Mouse (Mus musculus): ENCODE measurements at regions not wholly inside any gene's neighbourhood (a gene's known extent, or its start where the extent isn't known, plus 50 kb on each side); places are given as distances from the start of the nearest gene placed in this dataset.

DNA sequence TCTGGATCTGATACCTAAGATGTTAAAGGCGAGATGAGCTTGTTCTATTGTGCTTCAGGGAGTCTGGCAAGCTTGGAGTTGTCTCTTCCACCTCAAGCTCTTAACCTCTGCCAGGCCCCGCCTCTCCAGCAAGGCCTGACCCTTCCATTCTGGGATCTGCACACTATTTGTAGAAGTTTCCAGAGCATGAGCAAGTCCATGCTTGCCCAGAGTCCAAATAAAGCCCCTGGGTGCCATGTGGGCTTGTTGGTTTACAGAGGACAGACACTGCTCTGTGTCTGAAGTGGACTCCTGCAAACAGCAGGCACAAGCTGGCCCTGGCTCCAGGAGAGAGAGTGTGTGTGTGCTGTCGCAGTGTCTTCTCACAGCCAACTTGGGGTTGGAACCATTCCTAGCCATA lies 67.9 kb upstream of the Ky start:
- no peak for TF ChIP-seq CTCF (IDR thresholded peaks at IDR 0.05; ENCODE audit: low read depth)
- no peak for TF ChIP-seq EP300 (optimal IDR thresholded peaks at IDR 0.05)

All from stomach, postnatal 0 days (tissue).